Mouse (Mus musculus) CH12F3 (cell line): ENCODE data around the gene Wdfy1.

ENCODE experiments used
- in situ Hi-C: fragments of 300-500 bp; cut with MboI; formaldehyde crosslinking; loops from 2 replicates; pipeline ENCODE4 v1.14.3; 2020; ENCODE audit warnings: low sequenced_read_pairs

Wdfy1 gene

GRCm38 (mm10) chr1:79761106-79761916 lies 14.6 kb downstream of the Wdfy1 start:
- in situ Hi-C loops, result no loop called here

GRCm38 (mm10) chr1:79760656-79761055 lies 15.3 kb downstream of the Wdfy1 start:
- in situ Hi-C loops, result no loop called here

- in situ Hi-C loops, result no loop called here
Observed at GRCm38 (mm10) chr1:79759436-79759972, 16.4 kb downstream of the Wdfy1 start.

- in situ Hi-C loops, result no loop called here
Observed at GRCm38 (mm10) chr1:79759006-79759405, 16.9 kb downstream of the Wdfy1 start.

- in situ Hi-C loops, result no loop called here
Observed at GRCm38 (mm10) chr1:79757597-79757996, 18.3 kb downstream of the Wdfy1 start.

GRCm38 (mm10) chr1:79757161-79757560 lies 18.8 kb downstream of the Wdfy1 start:
- in situ Hi-C loops, result no loop called here

GRCm38 (mm10) chr1:79756417-79756816 lies 19.5 kb downstream of the Wdfy1 start:
- in situ Hi-C loops, result no loop called here

- in situ Hi-C loops, result no loop called here
Observed at GRCm38 (mm10) chr1:79755376-79755775, 20.6 kb downstream of the Wdfy1 start.

GRCm38 (mm10) chr1:79754936-79755335 lies 21.0 kb downstream of the Wdfy1 start:
- in situ Hi-C loops, result no loop called here

GRCm38 (mm10) chr1:79753456-79753855 lies 22.5 kb downstream of the Wdfy1 start:
- in situ Hi-C loops, result no loop called here

GRCm38 (mm10) chr1:79752714-79753340 lies 23.1 kb downstream of the Wdfy1 start:
- in situ Hi-C loops, result no loop called here

GRCm38 (mm10) chr1:79752015-79752695 lies 23.8 kb downstream of the Wdfy1 start:
- in situ Hi-C loops, result no loop called here

- in situ Hi-C loops, result no loop called here
Observed at GRCm38 (mm10) chr1:79751186-79751585, 24.8 kb downstream of the Wdfy1 start.

GRCm38 (mm10) chr1:79746056-79746455 lies 29.9 kb downstream of the Wdfy1 start:
- in situ Hi-C loops, result no loop called here

GRCm38 (mm10) chr1:79743385-79743784 lies 32.6 kb downstream of the Wdfy1 start:
- in situ Hi-C loops, result no loop called here

- in situ Hi-C loops, result no loop called here
Observed at GRCm38 (mm10) chr1:79742949-79743348, 33.0 kb downstream of the Wdfy1 start.

- in situ Hi-C loops, result no loop called here
Observed at GRCm38 (mm10) chr1:79741002-79741401, 34.9 kb downstream of the Wdfy1 start.

- in situ Hi-C loops, result no loop called here
Observed at GRCm38 (mm10) chr1:79739726-79740125, 36.2 kb downstream of the Wdfy1 start.

- in situ Hi-C loops, result no loop called here
Observed at GRCm38 (mm10) chr1:79736408-79736807, 39.5 kb downstream of the Wdfy1 start.

GRCm38 (mm10) chr1:79734794-79735193 lies 41.1 kb downstream of the Wdfy1 start:
- in situ Hi-C loops, result no loop called here

- in situ Hi-C loops, result no loop called here
Observed at GRCm38 (mm10) chr1:79714152-79714923, 61.6 kb downstream of the Wdfy1 start.
